Mouse (Mus musculus) embryonic fibroblast, embryonic 13.5 days (primary cell): ENCODE results near the gene Lmod1.

Experiments used
- CTCF ChIP-seq: IDR thresholded peaks from 2 replicates; pipeline ENCODE4 v1.5.1; 2011; ENCODE audit warnings: mild to moderate bottlenecking, control low read depth, low read length, moderate library complexity, borderline replicate concordance; ENCODE audit not compliant: insufficient read depth
- POLR2A ChIP-seq: IDR thresholded peaks from 2 replicates; pipeline ENCODE4 v1.6.1; 2011; ENCODE audit warnings: low read depth, mild to moderate bottlenecking, control low read depth, low read length, moderate library complexity

GRCm38 (mm10) chr1:135283287-135283825, 41.3 kb upstream of the Lmod1 start:
- TF ChIP-seq CTCF (no peak), POLR2A (no peak)
